Mouse (Mus musculus) fibroblast of lung, adult 2 months (primary cell): Measurements from ENCODE around the gene Olfr523.

Experiments used
- DNase-seq: peaks from one replicate; pipeline ENCODE4 v3.0.0-alpha.2; 2011; ENCODE audit warnings: low read depth

Gene Olfr523

DNA sequence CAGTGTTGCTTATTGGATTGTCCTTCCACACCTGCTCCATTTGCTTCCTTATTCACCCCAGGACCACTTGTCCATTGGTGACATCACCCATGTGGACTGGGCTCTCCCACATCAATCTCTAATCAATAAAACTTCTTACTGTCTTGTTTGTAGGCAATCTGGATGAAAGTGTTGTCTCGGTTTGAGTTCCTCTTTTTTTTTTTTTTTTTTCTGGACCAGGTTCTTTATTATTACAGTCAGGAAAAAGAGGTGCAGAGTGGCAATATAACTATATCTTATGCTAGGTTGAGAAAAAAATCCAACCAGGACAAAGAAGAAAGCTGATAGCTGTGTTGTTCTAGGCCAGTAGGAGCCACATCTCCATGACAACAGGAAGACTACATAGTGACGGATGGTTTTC is 7.7 kb downstream of the Olfr523 start:
- DNase-seq, result no peak

DNA sequence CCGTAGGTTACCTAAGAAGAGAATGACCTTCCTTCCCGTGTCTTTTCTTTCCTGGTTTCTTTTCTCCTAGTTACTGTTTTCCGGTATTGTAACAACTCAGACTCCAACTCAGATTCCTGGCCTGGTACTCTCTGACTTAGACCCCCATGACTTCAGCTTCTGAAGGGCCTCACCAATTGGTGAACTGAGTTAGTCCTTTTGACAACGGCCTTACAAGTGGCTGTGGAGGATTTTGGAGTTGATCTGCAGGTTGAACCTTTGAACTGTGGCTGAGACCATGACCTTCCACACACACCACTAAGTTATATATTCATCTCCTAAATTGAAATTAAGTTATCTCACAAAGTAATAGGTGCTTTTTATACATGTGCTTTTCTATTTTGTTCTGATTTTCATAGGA is 11.2 kb downstream of the Olfr523 start:
- DNase-seq, result no peak

DNA sequence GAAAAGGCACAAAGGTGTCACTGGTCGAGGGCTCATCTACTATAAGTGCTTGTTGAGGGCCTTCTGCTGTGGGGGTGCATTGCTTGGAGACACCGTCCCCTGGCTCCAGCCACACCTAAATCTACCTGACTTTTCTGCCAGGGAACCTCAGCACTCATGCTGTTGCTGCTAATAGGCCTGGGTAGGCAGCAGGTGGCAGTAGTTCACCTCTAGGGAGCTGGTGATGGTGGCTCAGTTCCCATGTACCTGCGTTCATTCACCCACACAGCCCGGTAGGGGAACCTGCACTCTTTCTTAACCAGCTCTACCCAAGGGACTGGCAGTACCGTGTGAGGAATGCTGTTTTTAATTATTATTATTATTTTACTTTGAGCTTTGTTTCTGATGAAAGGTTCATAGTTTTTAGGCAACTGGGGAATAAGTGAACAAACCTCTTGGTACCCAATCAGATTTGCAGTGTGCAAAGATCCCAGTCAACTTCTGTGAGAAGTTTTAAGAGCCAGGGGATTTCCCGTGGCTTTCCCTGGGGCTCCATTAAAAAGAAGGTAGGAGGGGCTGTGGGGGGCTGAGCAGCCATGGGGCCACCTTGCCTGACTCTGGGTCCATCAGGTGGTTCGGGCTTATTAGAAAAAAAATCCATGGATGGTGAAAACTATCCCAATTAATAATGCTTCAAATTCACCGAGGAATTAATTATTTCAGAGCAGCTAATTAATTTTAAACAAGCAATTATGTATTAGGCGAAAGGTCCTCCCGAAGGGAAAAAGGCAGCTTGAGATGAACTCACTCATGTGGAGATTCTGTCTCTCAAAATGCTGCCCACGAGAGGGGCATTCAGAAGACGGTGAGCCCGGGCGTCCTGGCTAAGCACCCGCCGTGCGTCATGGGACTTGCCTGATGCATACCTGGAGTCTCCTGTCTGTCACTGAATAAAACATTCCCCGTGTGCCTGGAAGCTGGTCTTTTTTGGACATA is 13.9 kb downstream of the Olfr523 start:
- no peak for DNase-seq

DNA sequence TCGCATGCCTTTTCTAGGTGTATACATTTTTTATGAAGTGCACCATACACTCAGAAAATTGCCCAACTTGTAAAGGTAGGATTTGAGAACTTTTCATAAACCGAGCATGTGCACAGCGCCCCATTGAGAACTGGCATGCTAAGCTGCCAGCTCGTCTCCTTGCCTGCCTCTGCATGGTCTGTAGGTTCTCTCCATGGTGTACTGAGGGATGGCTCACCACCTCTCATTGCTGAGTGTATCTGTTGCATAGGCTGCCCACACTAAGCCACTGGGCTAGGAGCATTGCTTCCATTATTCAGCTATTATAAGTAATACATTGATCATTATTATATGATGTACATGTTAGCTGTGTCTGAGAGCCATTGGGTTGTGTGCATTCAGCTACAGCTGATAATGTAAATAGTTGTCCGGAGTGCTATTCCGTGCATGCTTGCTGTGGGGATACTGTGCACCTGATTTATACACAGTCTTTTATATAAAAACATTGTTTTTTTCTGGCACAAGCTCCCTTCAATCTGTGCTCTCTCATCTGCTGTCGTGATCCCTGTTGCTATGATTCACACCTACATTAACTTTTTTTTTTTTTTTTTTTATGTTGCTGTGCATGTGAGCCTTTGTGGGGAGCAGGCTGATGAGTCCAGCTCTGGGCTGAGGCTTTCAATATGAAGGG is 14.8 kb downstream of the Olfr523 start:
- DNase-seq, result no peak

DNA sequence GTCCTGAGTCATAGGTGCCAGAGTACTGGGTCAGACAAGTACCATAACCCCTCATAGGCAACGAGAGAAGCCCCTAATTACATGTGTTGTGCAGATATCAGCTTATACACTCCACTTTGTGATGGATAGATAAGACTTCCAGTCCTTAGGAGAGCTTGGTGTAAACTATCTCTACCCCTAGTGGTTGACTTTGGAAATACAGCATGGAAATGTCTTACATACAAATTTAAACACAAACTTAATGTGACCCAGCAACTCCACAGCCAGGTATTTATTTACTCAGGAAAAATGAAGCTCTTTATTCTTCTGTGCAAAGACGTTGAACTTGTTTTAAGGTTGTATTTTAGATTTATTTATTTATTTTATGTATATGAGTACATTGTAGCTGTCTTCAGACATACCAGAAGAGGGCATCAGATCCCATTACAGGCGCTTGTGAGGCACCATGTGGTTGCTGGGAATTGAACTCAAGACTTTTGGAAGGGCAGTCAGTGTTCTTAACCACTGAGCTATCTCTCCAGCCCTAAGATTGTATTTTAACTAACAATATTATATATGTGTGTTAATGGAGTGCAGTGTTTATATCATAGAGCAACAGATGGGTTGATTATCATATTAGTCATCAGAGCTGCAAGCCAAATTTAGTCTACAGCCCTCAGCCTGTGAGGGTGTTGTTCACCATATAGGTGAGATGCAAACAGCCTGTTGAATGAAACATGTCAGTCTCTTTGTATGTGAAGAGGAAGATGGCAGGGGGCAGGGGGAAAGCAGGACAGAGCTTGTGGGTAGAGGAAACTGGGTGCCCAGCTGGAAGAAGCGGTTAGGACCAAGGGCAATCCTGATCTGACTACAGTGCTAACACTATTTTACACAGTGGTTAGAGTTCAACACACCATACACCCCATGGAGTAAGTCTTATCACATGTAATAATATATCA is 15.6 kb downstream of the Olfr523 start:
- DNase-seq, result no peak

DNA sequence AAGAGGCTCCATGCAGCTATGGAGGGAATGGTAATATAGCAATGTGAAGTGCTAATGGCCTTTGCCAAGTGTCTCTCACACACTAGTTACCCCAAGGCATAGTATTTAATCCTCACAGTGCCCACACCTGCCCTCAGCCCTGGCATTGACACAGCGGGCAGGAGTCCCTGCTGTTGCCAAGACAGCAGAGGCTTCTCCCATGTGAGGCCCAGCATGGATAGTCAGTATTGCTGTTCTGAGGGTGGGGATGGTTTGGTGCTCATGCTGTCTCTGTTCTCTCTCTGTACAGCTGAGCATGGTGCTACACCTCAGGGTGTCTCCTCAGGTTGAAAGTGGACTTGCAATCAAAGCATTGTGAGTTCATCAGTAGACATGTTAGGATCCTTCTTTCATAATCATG is 17.4 kb downstream of the Olfr523 start:
- DNase-seq, result no peak

DNA sequence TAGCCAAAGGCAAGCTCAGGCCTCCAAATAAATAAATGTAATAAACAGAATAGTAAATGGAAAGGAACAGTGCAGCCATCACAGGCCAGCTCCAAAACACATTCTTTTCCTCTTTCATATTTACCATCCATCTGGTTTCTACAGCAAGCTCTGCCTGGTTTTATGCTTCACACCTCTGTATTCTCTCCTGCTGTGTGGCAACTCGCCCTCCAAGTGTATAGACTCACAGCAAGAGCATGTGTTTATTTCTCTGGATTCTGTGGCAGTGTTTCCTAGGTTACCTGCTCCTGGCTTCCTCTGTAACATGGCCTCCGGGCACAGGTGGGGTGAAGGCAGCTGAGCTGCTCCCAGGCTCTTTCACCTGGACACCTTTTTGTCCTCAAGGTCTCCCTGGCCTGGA is 19.4 kb downstream of the Olfr523 start:
- DNase-seq, result no peak

DNA sequence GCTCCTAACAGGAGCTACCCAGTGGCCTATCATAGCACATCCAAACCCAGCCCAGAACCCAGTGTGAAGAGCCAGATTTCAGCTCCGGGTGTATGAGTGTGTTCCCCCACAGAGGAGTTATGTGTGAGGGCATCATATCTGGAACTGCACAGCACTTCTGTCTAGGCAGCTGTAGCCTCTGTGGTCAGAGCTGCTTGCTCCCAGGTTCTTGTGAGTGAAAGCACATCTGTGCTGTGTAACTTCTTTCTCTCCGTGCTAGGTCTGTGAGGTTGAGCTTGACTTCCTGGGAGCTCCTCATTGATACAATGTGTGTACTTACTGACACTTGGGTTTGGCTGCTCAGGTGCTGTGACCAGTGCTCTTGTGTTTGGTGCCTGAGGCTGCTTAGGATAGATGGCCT is 19.8 kb downstream of the Olfr523 start:
- no peak for DNase-seq

DNA sequence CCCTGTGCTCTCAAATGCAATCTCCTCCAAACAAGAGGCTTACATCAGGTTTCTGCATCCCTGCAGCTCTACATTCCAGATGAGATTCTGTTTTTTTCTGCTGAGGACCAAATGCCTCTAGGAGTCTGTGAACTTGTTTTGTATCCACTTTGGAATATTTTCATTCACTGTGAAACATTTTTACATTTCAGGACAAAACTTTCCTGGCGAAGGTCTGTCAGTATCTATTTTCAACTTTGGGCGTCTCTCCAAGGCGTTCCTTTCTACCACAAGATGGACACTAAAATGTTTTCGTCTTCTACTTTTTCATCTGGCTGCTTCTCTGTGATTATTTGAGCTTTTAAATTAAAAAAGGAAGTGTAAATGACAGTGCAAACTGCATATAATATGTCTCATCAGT is 21.0 kb downstream of the Olfr523 start:
- no peak for DNase-seq

DNA sequence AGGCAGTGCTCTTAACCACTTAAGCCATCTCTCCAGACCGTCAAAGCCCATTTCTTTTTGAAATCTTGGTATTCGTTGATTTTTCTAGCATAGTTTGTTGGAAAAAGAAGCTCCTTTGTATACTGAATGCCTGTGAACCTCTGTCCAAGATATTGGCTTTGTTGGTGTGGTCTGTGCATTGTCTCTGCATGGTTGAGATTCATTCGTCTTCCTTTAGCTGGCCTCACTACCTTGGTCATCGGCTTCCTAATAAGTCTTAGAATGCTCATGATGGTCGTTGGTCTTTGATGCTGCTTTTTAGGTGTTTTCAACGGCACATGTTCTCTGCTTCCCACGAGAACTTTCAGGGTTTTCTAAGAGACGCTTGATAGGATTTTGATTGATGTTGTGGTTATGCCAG is 23.0 kb downstream of the Olfr523 start:
- no peak for DNase-seq

DNA sequence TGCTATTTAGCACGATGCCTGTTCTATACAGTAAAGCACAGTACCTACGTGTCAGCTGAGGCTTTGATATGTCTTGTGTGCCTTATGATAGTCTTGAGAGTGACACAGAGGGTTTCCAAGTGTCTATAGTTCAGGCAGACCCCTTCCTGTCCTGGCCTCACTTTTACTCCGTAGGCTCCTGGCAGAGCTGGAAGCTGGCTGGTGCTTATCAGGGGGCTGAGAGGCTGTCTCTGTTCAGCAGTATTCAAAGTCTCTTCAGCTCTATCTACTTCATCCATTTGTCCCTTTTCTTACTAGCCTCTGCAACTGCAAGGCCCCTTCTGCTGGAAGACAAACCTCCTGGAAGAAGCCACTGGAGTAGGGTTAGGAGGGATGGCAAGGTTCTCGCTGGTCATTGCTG is 28.1 kb downstream of the Olfr523 start:
- DNase-seq, result no peak

DNA sequence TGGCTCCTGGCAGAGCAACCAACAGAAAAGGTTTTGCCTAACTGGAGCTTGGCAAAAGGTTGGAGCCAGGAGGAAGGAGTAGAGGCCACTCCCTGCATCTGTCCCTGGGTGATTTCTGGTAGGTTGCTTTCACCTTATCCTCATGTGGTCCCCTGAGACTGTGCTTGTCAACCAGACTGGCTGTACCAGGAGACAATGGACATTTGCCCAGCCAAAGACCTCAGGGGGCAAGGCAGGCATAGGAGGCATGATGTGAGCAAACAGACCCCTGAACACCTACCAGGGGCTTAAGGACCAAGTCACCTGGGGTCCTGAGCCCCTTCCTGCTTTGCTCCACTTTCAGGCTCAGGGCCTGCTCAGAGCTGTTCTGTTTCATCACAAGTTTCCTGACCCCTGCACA is 32.8 kb downstream of the Olfr523 start, which contains the start of gene Olfr524:
Gene Olfr524 (minus strand): TSS at position 101 of the 400 bp plus-strand sequence.
- DNase-seq, result no peak

DNA sequence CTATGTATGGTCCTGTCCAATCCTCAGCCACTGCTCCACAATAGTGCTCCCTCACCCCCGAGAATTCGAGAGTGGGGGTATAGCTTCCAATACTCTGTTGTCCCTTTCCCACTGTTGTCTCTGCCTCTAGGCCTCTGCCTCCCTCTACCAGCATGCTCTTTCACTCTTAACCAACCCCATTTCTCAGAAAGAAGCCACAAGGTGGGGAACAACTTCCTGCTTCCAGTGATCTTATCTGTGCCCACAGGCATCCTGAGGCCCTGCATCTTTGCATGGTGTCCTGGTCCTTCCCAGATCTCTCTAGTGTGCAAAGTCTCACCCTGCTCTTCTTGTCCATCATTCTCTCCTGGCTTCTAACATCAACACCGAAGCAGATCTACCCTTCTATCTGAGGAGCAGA is 33.9 kb downstream of the Olfr523 start:
- DNase-seq, result no peak

DNA sequence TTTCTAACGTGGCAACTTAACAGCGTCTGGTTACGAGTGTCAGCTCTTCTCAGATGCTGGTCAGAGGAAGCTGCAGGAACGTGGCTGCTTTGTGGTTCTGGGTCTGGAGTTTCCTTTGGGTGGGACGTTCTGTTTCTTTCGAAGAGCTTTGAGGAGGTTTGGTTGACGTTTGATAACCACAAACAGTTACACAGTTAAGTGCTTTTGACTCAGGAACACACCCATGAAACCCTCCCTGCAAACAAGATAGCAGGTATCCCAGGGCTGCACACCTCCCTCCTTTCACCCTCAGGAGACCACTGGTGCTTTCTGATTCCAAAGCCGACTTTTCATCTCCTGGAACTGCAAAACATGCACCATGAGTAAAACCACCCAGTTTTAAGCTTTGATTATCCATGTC is 35.1 kb downstream of the Olfr523 start:
- no peak for DNase-seq

DNA sequence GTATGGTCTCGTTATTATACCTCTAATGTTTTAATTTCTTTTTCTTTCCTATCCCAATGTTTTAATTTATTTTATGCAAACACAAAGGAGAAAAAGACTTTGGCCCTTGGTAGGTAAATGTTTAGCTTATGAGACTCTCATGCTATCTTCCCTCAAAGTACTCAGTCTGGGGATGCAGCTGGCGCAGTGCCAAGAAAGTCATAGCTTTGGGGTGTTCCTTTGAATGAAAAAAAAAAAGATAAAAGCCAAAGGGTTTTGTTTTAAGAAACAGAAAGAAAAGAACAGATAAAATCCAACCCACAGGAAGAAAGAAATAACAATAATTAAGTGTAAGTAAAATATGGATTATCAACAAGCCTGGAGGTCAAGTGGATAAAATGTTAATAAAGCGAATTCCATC is 35.7 kb downstream of the Olfr523 start:
- no peak for DNase-seq

DNA sequence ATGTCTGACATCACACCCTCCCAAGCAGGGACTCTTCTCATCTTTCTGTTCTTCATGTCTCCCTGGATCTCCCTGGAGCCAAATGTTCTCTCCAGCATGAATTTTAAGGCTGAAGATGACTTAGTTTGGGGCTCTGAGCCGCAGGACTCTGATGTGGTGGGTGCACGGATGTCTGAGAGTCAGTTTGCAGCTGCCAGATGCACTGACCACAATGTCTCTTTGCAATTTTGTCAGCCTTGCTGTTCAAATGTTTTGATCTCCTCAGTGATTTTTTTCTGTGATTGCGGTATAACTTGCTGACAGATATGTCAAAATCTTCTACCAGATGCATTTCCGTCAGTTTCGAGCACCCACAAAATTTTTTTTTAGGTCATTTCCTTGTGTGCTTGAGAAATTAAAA is 40.8 kb downstream of the Olfr523 start:
- no peak for DNase-seq

DNA sequence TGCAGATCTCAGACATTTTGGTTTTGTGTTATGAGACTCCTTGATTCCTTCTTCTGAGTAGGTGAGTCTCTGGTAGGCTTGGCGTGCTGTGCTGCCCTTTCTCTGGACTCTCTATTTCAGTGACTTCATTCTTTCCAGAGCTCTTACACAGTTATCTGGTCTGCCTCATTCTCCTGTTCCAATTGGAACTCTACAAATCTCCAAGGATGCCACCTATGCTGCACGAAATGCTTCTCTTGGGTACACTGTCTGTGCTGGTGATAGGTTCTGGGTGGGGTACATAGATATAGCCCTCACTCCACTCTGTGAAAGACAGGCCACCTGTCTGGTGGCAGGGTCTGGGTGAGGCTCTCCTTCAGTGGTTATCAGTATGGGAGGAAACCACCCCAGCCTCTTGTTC is 45.0 kb downstream of the Olfr523 start, which contains the start of gene Cd163l1:
Gene Cd163l1 (plus strand): TSS at position 301 of the 400 bp plus-strand sequence.
- DNase-seq, result no peak

DNA sequence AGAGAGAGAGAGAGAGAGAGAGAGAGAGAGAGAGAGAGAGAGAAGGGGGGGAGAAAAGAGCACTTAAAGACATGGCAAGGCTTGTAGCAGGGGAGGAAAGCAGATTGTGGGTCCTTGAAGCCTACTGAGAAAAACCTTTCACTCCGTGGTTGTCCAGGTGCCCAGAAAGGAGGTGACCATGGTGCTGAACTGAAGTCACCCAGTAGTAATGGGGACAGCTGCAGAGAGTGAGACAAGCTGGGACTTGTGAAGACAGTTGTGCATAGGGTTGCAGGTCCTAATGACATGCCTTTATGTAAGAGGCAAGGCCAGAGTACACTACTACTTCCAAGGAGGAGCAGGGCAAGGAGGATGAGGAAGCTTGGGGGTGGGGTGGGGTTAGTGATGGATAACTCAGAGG is 46.3 kb downstream of the Olfr523 start:
- DNase-seq, result no peak

DNA sequence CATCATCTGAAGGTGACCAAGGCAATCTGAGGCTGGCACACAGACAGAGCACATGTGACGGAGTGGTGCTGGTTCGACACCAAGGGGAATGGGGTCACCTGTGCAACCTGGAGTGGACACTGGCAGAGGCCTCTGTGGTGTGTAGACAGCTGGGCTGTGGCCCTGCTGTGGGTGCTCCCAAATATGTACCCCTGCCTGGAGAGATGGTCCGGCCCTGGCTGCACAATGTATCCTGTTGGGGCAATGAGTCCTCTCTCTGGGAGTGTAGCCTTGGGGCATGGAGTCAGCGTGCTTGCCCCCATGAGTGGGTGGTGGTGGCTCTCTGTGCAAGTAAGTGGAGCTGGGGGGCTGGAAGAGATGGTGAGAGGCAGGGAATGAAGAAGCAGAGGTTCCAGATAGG is 47.4 kb downstream of the Olfr523 start:
- DNase-seq, result no peak

DNA sequence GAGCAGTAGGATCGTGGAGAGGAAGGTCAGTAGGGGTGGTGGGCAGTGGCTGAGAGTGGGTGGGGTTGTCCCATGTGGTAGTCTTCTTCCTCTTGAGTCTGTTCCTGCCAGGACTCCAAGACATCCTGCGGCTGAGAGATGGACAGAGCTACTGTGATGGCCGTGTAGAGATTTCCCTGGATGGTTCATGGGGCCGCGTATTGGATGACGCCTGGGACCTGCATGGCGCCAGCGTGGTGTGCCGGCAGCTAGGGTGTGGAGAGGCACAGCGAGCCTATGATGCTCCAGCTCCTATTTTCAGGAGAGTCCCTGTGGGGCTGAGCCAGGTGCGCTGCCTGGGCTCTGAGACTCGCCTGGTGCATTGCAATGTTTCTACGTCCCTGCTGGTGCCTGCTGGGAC is 51.2 kb downstream of the Olfr523 start:
- no peak for DNase-seq
